Mouse (Mus musculus) kidney, embryonic 14.5 days (tissue): ENCODE data around the gene Ttc16. TPM values are rescaled to one million over a fixed set of nuclear protein-coding genes. Genes with fewer than 3 reads are reported as not detected.

Source experiments
- ATAC-seq: fragments of 200-750 bp; cut with Nextera tagmentation; 2 replicates; pipeline ENCODE4 v1.8.0; 2017; ENCODE audit warnings: moderate number of reproducible peaks, mild to moderate bottlenecking, moderate TSS enrichment, moderate library complexity; ENCODE audit not compliant: low FRiP score, low TSS enrichment
- H3K27ac ChIP-seq: fragments of 300-500 bp; sonication (generic); 2 replicates; pipeline ENCODE4 v1.5.1; 2014; ENCODE audit warnings: low read depth, mild to moderate bottlenecking, low read length, moderate library complexity, mixed read lengths
- H3K27me3 ChIP-seq: fragments of 300-500 bp; sonication (generic); 2 replicates; pipeline ENCODE4 v1.6.1; 2014; ENCODE audit warnings: mild to moderate bottlenecking, low read length; ENCODE audit not compliant: control insufficient read depth, insufficient read depth
- H3K36me3 ChIP-seq: fragments of 300-500 bp; sonication (generic); 2 replicates; pipeline ENCODE4 v1.6.1; 2014; ENCODE audit warnings: low read length, mixed read lengths; ENCODE audit not compliant: control insufficient read depth, insufficient read depth
- H3K4me1 ChIP-seq: fragments of 300-500 bp; sonication (generic); 2 replicates; pipeline ENCODE4 v1.6.1; 2014; ENCODE audit warnings: low read length, mixed read lengths; ENCODE audit not compliant: control insufficient read depth, insufficient read depth
- H3K4me2 ChIP-seq: fragments of 300-500 bp; sonication (generic); replicated peaks from 2 replicates; pipeline ENCODE4 v1.6.1; 2014; ENCODE audit warnings: low read depth, mild to moderate bottlenecking, low read length
- H3K4me3 ChIP-seq: fragments of 300-500 bp; sonication (generic); 2 replicates; pipeline ENCODE4 v1.5.1; 2014; ENCODE audit warnings: mild to moderate bottlenecking, low read length
- H3K9ac ChIP-seq: fragments of 300-500 bp; sonication (generic); 2 replicates; pipeline ENCODE4 v1.6.1; 2014; ENCODE audit warnings: low read depth, mild to moderate bottlenecking, low read length, moderate library complexity
- H3K9me3 ChIP-seq: fragments of 300-500 bp; sonication (generic); 2 replicates; pipeline ENCODE4 v1.6.1; 2016; ENCODE audit warnings: low read length; ENCODE audit not compliant: control insufficient read depth
- WGBS: fragments of 180-500 bp; shearing (Covaris S2); extraction: QIAGEN DNeasy Blood & Tissue Kit; methylation state at CpG from one replicate; pipeline ENCODE4 v1.1.7; 2014; 5-methylcytosine and 5-hydroxymethylcytosine counted together
- polyA plus RNA-seq: library from polyadenylated mRNA; unstranded; fragments of >200 nt; fragmentation: Nextera tagmentation; extraction: Ambion mirVana; gene quantifications from 2 replicates; pipeline ENCODE4 v1.2.1, GENCODE M21; 2014

Ttc16 gene
- polyA plus RNA-seq, 1 experiment from 2014 or later: not detected

GRCm38 (mm10) chr2:32742173-32742531, 33.3 kb downstream of the Ttc16 start:
- Histone ChIP-seq H3K4me2 (peak overlapping the region; percentile 87), H3K36me3 (peaks cover 23% of the 10 kb centered on the region), H3K9me3 (no peaks in the 10 kb centered on the region), H3K4me1 (peaks cover 14% of the 10 kb centered on the region), H3K27ac (no peak overlapping the region), H3K27me3 (peaks cover 22% of the 10 kb centered on the region), H3K9ac (no peak overlapping the region), H3K4me3 (peak overlapping the region; percentile 45)
- 11% methylated on average over 18 of the region's 18 CpGs for WGBS
- ATAC-seq: peak; percentile 46

DNA sequence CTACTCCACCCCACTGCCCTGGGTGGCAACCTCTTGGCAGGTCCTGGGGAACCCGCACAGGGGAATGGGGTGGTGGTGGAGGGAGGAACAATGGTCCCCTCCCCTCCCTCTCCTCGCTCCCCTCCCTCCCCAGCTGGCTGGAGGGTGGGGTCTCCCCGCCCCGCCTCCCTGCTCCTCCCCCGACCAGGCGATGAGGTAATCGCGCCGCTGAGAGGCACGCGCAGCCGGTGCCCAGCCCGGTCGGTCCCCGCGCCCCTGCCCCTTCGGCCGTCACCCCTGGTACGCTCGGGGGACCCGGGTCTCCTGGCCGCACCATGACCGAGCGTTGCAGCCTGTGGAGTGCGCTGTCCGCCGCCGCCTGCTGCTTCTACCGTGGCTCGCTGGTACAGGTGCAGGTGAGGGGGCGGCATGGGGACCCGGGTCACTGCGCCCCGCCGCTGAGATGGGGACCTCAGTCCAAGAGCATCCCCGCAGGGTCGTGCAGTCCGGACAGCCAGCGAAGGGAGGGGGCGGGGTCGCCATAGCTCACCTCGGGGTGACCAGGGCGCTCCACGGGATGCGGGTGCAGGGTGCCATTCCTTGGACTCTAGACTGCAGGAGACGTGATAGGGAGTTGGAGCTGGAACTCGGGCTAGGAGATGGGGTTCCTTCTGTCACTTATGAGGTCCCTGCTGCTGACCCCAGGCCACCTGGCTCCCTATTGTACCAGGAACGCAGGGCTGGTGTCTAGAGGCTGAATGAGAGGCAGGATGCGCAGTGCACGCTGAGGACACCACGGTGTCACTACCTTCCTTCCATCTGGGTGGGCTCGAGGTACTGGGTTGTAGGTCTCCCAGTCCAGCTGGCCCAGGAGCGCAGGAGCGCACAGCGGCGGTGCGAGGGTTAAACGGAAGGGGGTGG, 33.9 kb downstream of the Ttc16 start:
- 6% methylated on average over 41 of the region's 58 CpGs for WGBS
- Histone ChIP-seq H3K4me2 (peak overlapping the region; percentile 87), H3K9ac (peak overlapping the region; percentile 42; the same call in 1 of the 2 replicates), H3K4me3 (peak overlapping the region; percentile 45), H3K27me3 (peaks cover 22% of the 10 kb centered on the region), H3K4me1 (peaks cover 14% of the 10 kb centered on the region), H3K27ac (no peak overlapping the region), H3K36me3 (peaks cover 19% of the 10 kb centered on the region), H3K9me3 (no peaks in the 10 kb centered on the region)
- ATAC-seq: peak; percentile 44

GRCm38 (mm10) chr2:32740916-32741272, 34.5 kb downstream of the Ttc16 start, which contains the start of gene 6330409D20Rik:
6330409D20Rik (minus strand) TSS chr2:32741016.
- peak within 1 kb of the TSS; percentile 42; the same call in 1 of the 2 replicates for H3K9ac ChIP-seq
- peaks cover 14% of the 10 kb centered on the region for H3K4me1 ChIP-seq
- ATAC-seq: no peak
- H3K27me3 ChIP-seq: peaks cover 22% of the 10 kb centered on the region
- H3K4me2 ChIP-seq: peak within 1 kb of the TSS; percentile 87
- H3K27ac ChIP-seq: no peak within 1 kb of the TSS
- WGBS: 6% methylated on average over 11 of the region's 11 CpGs
- H3K9me3 ChIP-seq: no peaks in the 10 kb centered on the region
- peak within 1 kb of the TSS; percentile 45 for H3K4me3 ChIP-seq
- peaks cover 13% of the 10 kb centered on the region for H3K36me3 ChIP-seq

DNA sequence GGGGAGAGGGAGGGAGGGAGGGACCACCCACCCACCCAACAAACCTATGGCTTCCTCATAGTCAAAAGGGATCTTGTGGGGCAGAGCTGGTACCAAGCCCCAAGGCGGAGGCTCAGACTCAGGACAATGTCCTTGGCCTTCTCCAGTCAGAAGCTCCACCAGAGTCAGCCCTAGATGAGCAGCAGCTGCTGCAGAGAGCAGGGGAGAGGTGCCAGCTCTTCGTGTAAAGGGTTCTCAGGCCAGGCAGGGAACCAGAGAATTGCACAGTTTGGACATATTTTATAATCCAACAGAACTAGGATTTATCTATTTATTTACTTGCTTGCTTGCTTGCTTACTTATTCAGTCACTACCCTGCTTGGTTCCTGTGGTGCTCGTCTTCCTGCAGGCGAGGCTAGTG, 36.1 kb downstream of the Ttc16 start:
- Histone ChIP-seq H3K36me3 (peaks cover 7% of the 10 kb centered on the region; the same call in 1 of the 2 replicates), H3K4me3 (no peak overlapping the region), H3K27ac (no peak overlapping the region), H3K27me3 (peaks cover 22% of the 10 kb centered on the region), H3K4me2 (no peak overlapping the region), H3K9ac (no peak overlapping the region), H3K4me1 (peaks cover 25% of the 10 kb centered on the region), H3K9me3 (no peaks in the 10 kb centered on the region)
- no peak for ATAC-seq
- 79% methylated on average over 4 of the region's 4 CpGs for WGBS

- Histone ChIP-seq H3K4me3 (no peak overlapping the region), H3K27ac (no peak overlapping the region), H3K9ac (no peak overlapping the region), H3K4me1 (peaks cover 24% of the 10 kb centered on the region), H3K27me3 (peaks cover 15% of the 10 kb centered on the region), H3K36me3 (peaks cover 7% of the 10 kb centered on the region; the same call in 1 of the 2 replicates), H3K9me3 (no peaks in the 10 kb centered on the region), H3K4me2 (no peak overlapping the region)
- WGBS: 65% methylated on average over 6 of the region's 6 CpGs
- no peak for ATAC-seq
Observed at GRCm38 (mm10) chr2:32737008-32737407, 38.4 kb downstream of the Ttc16 start.

- H3K4me2 ChIP-seq: no peak overlapping the region
- H3K9ac ChIP-seq: no peak overlapping the region
- peaks cover 20% of the 10 kb centered on the region for H3K4me1 ChIP-seq
- H3K27me3 ChIP-seq: peaks cover 9% of the 10 kb centered on the region
- WGBS: 47% methylated on average over 3 of the region's 3 CpGs
- ATAC-seq: no peak
- no peaks in the 10 kb centered on the region for H3K9me3 ChIP-seq
- H3K4me3 ChIP-seq: no peak overlapping the region
- H3K27ac ChIP-seq: no peak overlapping the region
- H3K36me3 ChIP-seq: peaks cover 5% of the 10 kb centered on the region; the same call in 1 of the 2 replicates
Observed at GRCm38 (mm10) chr2:32736306-32736829, 39.1 kb downstream of the Ttc16 start.

- H3K4me3 ChIP-seq: no peak overlapping the region
- H3K27ac ChIP-seq: peak overlapping the region; percentile 39; the same call in 1 of the 2 replicates
- peaks cover 5% of the 10 kb centered on the region; the same call in 1 of the 2 replicates for H3K36me3 ChIP-seq
- no peak for ATAC-seq
- peaks cover 26% of the 10 kb centered on the region for H3K4me1 ChIP-seq
- WGBS: 48% methylated on average over 4 of the region's 4 CpGs
- H3K9ac ChIP-seq: no peak overlapping the region
- no peaks in the 10 kb centered on the region for H3K27me3 ChIP-seq
- H3K4me2 ChIP-seq: no peak overlapping the region
- no peaks in the 10 kb centered on the region for H3K9me3 ChIP-seq
Observed at GRCm38 (mm10) chr2:32734933-32735332, 40.5 kb downstream of the Ttc16 start.

- 0 out of 2 replicates have a peak, but pooled peaks have one; percentile 68 for ATAC-seq
- 19% methylated on average over 4 of the region's 4 CpGs for WGBS
- Histone ChIP-seq H3K4me1 (peaks cover 26% of the 10 kb centered on the region), H3K27me3 (no peaks in the 10 kb centered on the region), H3K27ac (peak overlapping the region; percentile 39; the same call in 1 of the 2 replicates), H3K9ac (no peak overlapping the region), H3K36me3 (peaks cover 5% of the 10 kb centered on the region; the same call in 1 of the 2 replicates), H3K4me3 (no peak overlapping the region), H3K4me2 (no peak overlapping the region), H3K9me3 (no peaks in the 10 kb centered on the region)
Observed at GRCm38 (mm10) chr2:32734480-32734879, 41.0 kb downstream of the Ttc16 start.

DNA sequence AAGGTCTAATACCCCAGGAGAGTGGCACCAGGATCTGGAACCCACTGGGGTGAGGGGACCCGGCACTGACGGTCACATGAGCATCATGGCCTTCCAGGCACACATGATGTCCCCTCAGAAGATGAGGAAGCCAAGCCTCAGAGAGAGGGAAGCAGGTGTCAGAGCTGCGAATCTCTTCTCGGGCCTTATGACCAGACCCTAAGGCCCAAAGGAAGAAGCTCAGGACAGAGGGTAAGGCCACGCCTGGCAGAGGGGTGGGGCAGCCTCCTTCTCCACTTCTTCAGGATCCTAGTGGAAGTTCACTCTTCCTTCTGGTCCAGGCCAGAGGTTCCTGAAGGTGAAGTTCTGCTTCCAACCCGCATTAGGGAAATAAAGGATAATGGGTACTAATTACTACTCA, 42.7 kb downstream of the Ttc16 start:
- Histone ChIP-seq H3K4me2 (no peak overlapping the region), H3K27ac (no peak overlapping the region), H3K4me1 (peaks cover 26% of the 10 kb centered on the region), H3K27me3 (no peaks in the 10 kb centered on the region), H3K4me3 (no peak overlapping the region), H3K9me3 (no peaks in the 10 kb centered on the region), H3K36me3 (0 out of 2 replicates have a peak, but pooled peaks cover 4% of the 10 kb centered on the region), H3K9ac (no peak overlapping the region)
- no peak for ATAC-seq
- WGBS: 83% methylated on average over 6 of the region's 6 CpGs
